Mouse (Mus musculus): Measurements from ENCODE around the gene Slamf6. TPM values are rescaled to one million over a fixed set of nuclear protein-coding genes. Genes with fewer than 3 reads are reported as not detected.

Gene Slamf6
- polyA plus RNA-seq, 1 experiment, result not detected

GRCm38 (mm10) chr1:171976826-171977539 lies 59.7 kb downstream of the Slamf6 start:
- Histone ChIP-seq H3K4me2 (ENCODE audit: low read depth) (no peak overlapping the region), H3ac (ENCODE audit: control insufficient read depth, insufficient read length) (no peak overlapping the region), H3K4me3 (no peak overlapping the region), H3K36me3 (ENCODE audit: control insufficient read depth, insufficient read depth) (no peaks in the 10 kb centered on the region), H3K79me2 (ENCODE audit: control insufficient read depth, insufficient read depth) (no peaks in the 10 kb centered on the region), H3K27me3 (ENCODE audit: control insufficient read depth, insufficient read depth, insufficient read length) (no peaks in the 10 kb centered on the region)
- TF ChIP-seq MAX (IDR thresholded peaks at IDR 0.05; ENCODE audit: low read depth) (no peak), POLR2A (IDR thresholded peaks at IDR 0.05; ENCODE audit: insufficient read length, low read depth) (no peak), MYOG (IDR thresholded peaks at IDR 0.05; ENCODE audit: control insufficient read depth in 1 of 3, insufficient read depth in 1 of 3, insufficient read length in 2 of 3, low read depth in 2 of 3) (no peak), TCF12 (IDR thresholded peaks at IDR 0.05; ENCODE audit: insufficient read depth, poor library complexity, severe bottlenecking) (no peak), TCF3 (IDR thresholded peaks at IDR 0.05; ENCODE audit: insufficient read length, low read depth) (no peak), E2F4 (IDR thresholded peaks at IDR 0.05; ENCODE audit: insufficient read depth) (no peak), POLR2AphosphoS2 (IDR thresholded peaks at IDR 0.05; ENCODE audit: insufficient read length, low read depth) (no peak), SRF (IDR thresholded peaks at IDR 0.05; ENCODE audit: control insufficient read depth, insufficient read length, low read depth) (no peak), CEBPB (IDR thresholded peaks at IDR 0.05; ENCODE audit: insufficient read depth, poor library complexity, severe bottlenecking) (no peak), MYOD1 (IDR thresholded peaks at IDR 0.05; ENCODE audit: control insufficient read depth in 1 of 3, insufficient read length in 2 of 3, low read depth in 2 of 3) (no peak), USF1 (IDR thresholded peaks at IDR 0.05; ENCODE audit: low read depth) (no peak), REST (IDR thresholded peaks at IDR 0.05; ENCODE audit: insufficient read depth, insufficient read length) (no peak)

GRCm38 (mm10) chr1:171977891-171978290 lies 60.6 kb downstream of the Slamf6 start:
- Histone ChIP-seq H3K4me2 (ENCODE audit: low read depth) (no peak overlapping the region), H3ac (ENCODE audit: control insufficient read depth, insufficient read length) (no peak overlapping the region), H3K36me3 (ENCODE audit: control insufficient read depth, insufficient read depth) (no peaks in the 10 kb centered on the region), H3K27me3 (ENCODE audit: control insufficient read depth, insufficient read depth, insufficient read length) (no peaks in the 10 kb centered on the region), H3K4me3 (no peak overlapping the region), H3K79me2 (ENCODE audit: control insufficient read depth, insufficient read depth) (no peaks in the 10 kb centered on the region)
- TF ChIP-seq MYOD1 (IDR thresholded peaks at IDR 0.05; ENCODE audit: control insufficient read depth in 1 of 3, insufficient read length in 2 of 3, low read depth in 2 of 3), result no peak
- no peak for TF ChIP-seq TCF12 (IDR thresholded peaks at IDR 0.05; ENCODE audit: insufficient read depth, poor library complexity, severe bottlenecking)
- no peak for TF ChIP-seq POLR2AphosphoS2 (IDR thresholded peaks at IDR 0.05; ENCODE audit: insufficient read length, low read depth)
- TF ChIP-seq CEBPB (IDR thresholded peaks at IDR 0.05; ENCODE audit: insufficient read depth, poor library complexity, severe bottlenecking), result no peak
- TF ChIP-seq USF1 (IDR thresholded peaks at IDR 0.05; ENCODE audit: low read depth), result no peak
- no peak for TF ChIP-seq REST (IDR thresholded peaks at IDR 0.05; ENCODE audit: insufficient read depth, insufficient read length)
- TF ChIP-seq E2F4 (IDR thresholded peaks at IDR 0.05; ENCODE audit: insufficient read depth), result no peak
- TF ChIP-seq TCF3 (IDR thresholded peaks at IDR 0.05; ENCODE audit: insufficient read length, low read depth), result no peak
- TF ChIP-seq MAX (IDR thresholded peaks at IDR 0.05; ENCODE audit: low read depth), result no peak
- TF ChIP-seq SRF (IDR thresholded peaks at IDR 0.05; ENCODE audit: control insufficient read depth, insufficient read length, low read depth), result no peak
- no peak for TF ChIP-seq MYOG (IDR thresholded peaks at IDR 0.05; ENCODE audit: control insufficient read depth in 1 of 3, insufficient read depth in 1 of 3, insufficient read length in 2 of 3, low read depth in 2 of 3)

DNA sequence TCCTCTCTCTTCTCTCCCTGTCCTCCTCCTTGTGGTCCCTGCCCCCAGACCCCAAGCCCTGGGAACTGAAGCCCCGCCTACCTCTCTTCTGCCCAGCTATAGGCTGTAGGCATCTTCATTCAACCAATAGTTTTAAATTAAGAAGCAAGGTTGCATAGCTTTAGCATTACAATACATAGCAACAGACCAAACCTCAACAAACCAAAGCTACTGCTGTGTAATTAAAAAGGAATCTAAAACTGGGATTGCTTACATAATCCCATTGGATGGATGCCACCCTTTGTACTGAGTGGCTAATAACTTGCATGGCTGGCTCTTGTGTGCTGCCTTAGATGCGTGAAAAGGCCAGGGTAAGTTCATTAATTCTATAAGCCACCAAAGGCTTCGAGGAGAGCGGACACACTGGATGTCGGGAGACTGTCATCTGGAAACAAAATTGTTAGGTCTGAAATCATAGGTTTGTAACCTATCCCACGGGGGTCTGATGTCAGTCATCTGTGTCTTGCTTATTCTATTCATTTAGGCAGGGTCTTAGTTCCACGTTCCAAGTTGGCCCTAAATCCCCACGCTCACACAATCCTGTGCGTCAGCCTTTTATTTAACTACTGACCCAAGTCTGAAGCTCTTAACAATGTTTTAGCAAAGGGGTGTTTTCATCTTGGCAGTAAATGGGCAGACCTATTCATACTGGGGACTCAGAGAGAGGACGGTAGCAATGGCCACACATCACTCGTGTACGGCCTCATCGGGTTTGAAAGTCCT lies 62.8 kb downstream of the Slamf6 start:
- Histone ChIP-seq H3K36me3 (ENCODE audit: control insufficient read depth, insufficient read depth) (no peaks in the 10 kb centered on the region), H3K4me2 (ENCODE audit: low read depth) (no peak overlapping the region), H3ac (ENCODE audit: control insufficient read depth, insufficient read length) (no peak overlapping the region), H3K27me3 (ENCODE audit: control insufficient read depth, insufficient read depth, insufficient read length) (no peaks in the 10 kb centered on the region), H3K79me2 (ENCODE audit: control insufficient read depth, insufficient read depth) (no peaks in the 10 kb centered on the region), H3K4me3 (no peak overlapping the region)
- TF ChIP-seq TCF3 (IDR thresholded peaks at IDR 0.05; ENCODE audit: insufficient read length, low read depth) (no peak), TCF12 (IDR thresholded peaks at IDR 0.05; ENCODE audit: insufficient read depth, poor library complexity, severe bottlenecking) (no peak), POLR2AphosphoS2 (IDR thresholded peaks at IDR 0.05; ENCODE audit: insufficient read length, low read depth) (no peak), MYOG (IDR thresholded peaks at IDR 0.05; ENCODE audit: control insufficient read depth in 1 of 3, insufficient read depth in 1 of 3, insufficient read length in 2 of 3, low read depth in 2 of 3) (no peak), POLR2A (IDR thresholded peaks at IDR 0.05; ENCODE audit: insufficient read length, low read depth) (no peak), USF1 (IDR thresholded peaks at IDR 0.05; ENCODE audit: low read depth) (no peak), MYOD1 (IDR thresholded peaks at IDR 0.05; ENCODE audit: control insufficient read depth in 1 of 3, insufficient read length in 2 of 3, low read depth in 2 of 3) (no peak), REST (IDR thresholded peaks at IDR 0.05; ENCODE audit: insufficient read depth, insufficient read length) (no peak)

DNA sequence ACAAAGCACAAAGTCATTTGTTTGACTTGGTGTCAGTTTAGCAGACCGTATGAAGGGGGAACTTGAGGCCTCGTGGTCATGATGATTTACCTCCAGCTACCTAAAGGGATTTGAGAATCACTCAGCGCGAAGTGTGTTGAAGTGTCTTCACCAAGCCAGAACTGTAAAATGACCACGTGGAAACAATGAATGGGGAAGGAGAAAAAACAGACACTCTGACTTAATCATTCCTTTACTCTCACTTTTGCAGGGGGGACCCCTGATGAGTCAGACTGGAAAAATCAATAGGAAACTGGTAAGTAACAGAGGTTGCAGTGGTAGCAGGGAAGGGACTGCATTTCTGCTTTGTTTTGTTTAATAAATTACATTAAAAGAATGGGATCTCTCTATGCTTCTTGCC lies 64.9 kb downstream of the Slamf6 start:
- Histone ChIP-seq H3K36me3 (ENCODE audit: control insufficient read depth, insufficient read depth) (no peaks in the 10 kb centered on the region), H3K27me3 (ENCODE audit: control insufficient read depth, insufficient read depth, insufficient read length) (no peaks in the 10 kb centered on the region), H3K79me2 (ENCODE audit: control insufficient read depth, insufficient read depth) (no peaks in the 10 kb centered on the region), H3K4me2 (ENCODE audit: low read depth) (no peak overlapping the region), H3K4me3 (no peak overlapping the region), H3ac (ENCODE audit: control insufficient read depth, insufficient read length) (no peak overlapping the region)
- TF ChIP-seq POLR2AphosphoS2 (IDR thresholded peaks at IDR 0.05; ENCODE audit: insufficient read length, low read depth), result no peak
- TF ChIP-seq TCF12 (IDR thresholded peaks at IDR 0.05; ENCODE audit: insufficient read depth, poor library complexity, severe bottlenecking), result no peak
- TF ChIP-seq POLR2A (IDR thresholded peaks at IDR 0.05; ENCODE audit: insufficient read length, low read depth), result no peak
- no peak for TF ChIP-seq TCF3 (IDR thresholded peaks at IDR 0.05; ENCODE audit: insufficient read length, low read depth)
- TF ChIP-seq USF1 (IDR thresholded peaks at IDR 0.05; ENCODE audit: low read depth), result no peak
- no peak for TF ChIP-seq E2F4 (IDR thresholded peaks at IDR 0.05; ENCODE audit: insufficient read depth)
- no peak for TF ChIP-seq SRF (IDR thresholded peaks at IDR 0.05; ENCODE audit: control insufficient read depth, insufficient read length, low read depth)
- no peak for TF ChIP-seq MAX (IDR thresholded peaks at IDR 0.05; ENCODE audit: low read depth)
- TF ChIP-seq REST (IDR thresholded peaks at IDR 0.05; ENCODE audit: insufficient read depth, insufficient read length), result no peak
- no peak for TF ChIP-seq MYOG (IDR thresholded peaks at IDR 0.05; ENCODE audit: control insufficient read depth in 1 of 3, insufficient read depth in 1 of 3, insufficient read length in 2 of 3, low read depth in 2 of 3)
- no peak for TF ChIP-seq MYOD1 (IDR thresholded peaks at IDR 0.05; ENCODE audit: control insufficient read depth in 1 of 3, insufficient read length in 2 of 3, low read depth in 2 of 3)
- TF ChIP-seq CEBPB (IDR thresholded peaks at IDR 0.05; ENCODE audit: insufficient read depth, poor library complexity, severe bottlenecking), result no peak

All from myocyte (in vitro differentiated cells).